Mouse (Mus musculus) lung, adult 2 months (tissue): ENCODE measurements around the gene Znhit1.

Source experiments
- CTCF ChIP-seq: fragments of 200-500 bp; IDR thresholded peaks from 2 replicates; pipeline ENCODE4 v1.5.1; 2011; ENCODE audit warnings: mild to moderate bottlenecking, low read length, control low read depth; ENCODE audit not compliant: insufficient read depth
- POLR2A ChIP-seq: fragments of 200-500 bp; IDR thresholded peaks from 2 replicates; pipeline ENCODE4 v1.6.1; 2011; ENCODE audit warnings: low read depth, mild to moderate bottlenecking, control low read depth, low read length, borderline replicate concordance; ENCODE audit errors: extremely low read depth

- no peak for TF ChIP-seq CTCF
- TF ChIP-seq POLR2A, result no peak
These were observed 48.4 kb upstream of the Znhit1 start for GRCm38 (mm10) chr5:137036211-137036610.
